Mouse (Mus musculus): ENCODE data around the gene Sgip1. TPM values are rescaled to one million over a fixed set of nuclear protein-coding genes. Genes with fewer than 3 reads are reported as not detected.

The Sgip1 gene
- total RNA-seq, 2 experiments from 2014 or later: 278 to 293 TPM

DNA sequence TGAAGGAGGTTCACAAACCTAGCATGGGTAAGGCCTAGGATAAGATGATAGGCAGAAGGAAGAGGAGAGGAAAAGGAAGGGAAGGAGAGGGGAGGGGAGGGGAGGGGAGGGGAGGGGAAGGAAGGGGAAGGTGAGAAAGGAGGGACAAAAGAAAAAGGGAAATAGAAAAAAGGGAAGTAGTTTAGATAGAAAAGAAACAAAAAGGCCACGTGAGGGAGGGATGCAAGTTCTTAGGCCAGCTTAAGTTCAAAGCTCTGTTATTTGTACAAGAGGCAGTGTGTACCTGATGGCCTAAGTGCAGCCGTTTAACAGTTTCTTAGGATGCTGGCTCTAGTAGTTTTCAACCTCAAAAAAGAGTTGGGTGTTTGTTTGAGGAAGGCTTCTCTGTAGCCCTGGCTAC is 83.4 kb downstream of the Sgip1 start:
- no peak overlapping the region for H3K27ac ChIP-seq
- H3K4me3 ChIP-seq: no peak overlapping the region
- DNase-seq (ENCODE audit: low spot score in 2 of 2): no peak
- no peak for TF ChIP-seq CTCF (conservative IDR thresholded peaks at IDR 0.05)

DNA sequence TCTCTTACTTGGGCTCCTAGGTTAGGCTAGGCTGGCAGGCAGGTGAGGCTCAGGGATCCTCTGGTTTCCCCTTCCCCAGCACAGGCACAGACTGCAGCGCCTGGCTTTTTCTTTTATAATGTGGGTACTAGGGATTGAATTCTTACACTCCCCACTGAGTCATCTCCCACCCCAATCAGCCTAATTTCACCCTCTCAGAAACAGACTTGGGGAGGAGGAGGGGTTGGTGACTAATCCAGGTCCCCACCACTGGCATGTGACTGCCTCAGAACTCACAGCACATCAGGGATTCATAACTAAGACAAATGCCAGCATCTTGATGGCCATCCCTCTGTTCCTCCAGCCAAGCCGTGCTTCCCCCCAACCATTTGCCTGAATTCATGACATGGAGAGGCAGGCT is 85.1 kb downstream of the Sgip1 start:
- Histone ChIP-seq H3K4me3 (no peak overlapping the region), H3K27ac (peak overlapping the region; percentile 23; the same call in 1 of the 2 replicates)
- peak in 1 of 2 experiments; percentile 53 for DNase-seq (ENCODE audit: low spot score in 2 of 2)
- no peak for TF ChIP-seq CTCF (conservative IDR thresholded peaks at IDR 0.05)

DNA sequence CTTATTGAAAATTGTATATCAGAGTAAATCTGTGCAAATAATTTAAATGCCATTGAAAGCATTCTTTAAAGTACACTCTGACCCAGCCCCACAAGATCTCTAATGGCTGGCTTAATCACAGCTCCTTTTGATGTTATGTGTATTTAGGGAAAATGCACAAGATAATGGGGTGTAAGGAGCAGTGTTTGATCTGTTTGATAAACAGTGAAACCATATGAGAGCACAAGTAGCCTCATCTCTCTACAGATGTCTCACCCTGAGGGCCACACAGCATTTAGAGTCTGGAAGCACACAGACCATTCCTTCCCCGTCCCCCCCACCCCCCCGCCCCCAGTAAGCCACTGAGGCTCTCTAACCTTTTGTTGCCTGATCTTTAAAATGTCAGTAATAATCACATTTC is 87.4 kb downstream of the Sgip1 start:
- no peak for DNase-seq (ENCODE audit: low spot score in 2 of 2)
- no peak for TF ChIP-seq CTCF (conservative IDR thresholded peaks at IDR 0.05)
- H3K27ac ChIP-seq: no peak overlapping the region
- no peak overlapping the region for H3K4me3 ChIP-seq

DNA sequence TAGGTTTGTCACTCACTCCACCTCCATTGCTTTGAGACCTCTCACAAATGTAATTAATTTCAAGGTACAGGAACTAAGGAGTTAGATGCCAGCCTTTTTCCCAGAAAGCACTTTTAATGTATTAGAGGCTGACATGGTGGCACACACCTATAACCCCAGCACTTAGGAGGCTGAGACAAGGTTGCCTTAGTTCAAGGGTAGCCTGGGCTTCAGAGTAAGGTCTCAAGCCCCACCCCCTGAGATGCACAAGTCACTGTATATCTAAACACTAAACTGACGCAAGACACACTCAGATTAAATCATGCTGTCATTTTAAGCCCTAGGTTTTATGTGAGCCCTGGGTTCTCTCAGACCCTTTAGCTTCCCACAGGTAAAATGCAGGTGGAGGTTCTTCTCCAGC is 92.1 kb downstream of the Sgip1 start:
- no peak for DNase-seq (ENCODE audit: low spot score in 2 of 2)
- TF ChIP-seq CTCF (conservative IDR thresholded peaks at IDR 0.05): no peak
- Histone ChIP-seq H3K4me3 (no peak overlapping the region), H3K27ac (no peak overlapping the region)

DNA sequence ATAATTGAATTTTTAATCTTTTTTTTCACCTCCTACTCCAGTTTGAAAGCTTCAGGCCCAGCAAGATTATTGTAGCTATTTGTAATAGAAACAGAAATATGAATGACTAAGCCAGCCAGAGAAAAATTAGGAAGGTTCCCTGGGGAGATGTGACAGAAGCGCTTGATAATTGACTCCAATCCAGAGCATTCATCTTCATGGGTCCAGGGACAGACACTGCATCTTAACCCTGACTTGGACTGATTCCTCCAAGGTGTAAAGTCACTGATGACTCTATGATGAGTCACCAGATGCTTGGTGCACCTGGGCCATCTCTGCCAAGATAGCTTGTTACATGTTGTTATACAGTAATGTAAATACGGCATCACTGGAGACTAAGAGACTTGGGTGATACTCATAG is 92.6 kb downstream of the Sgip1 start:
- H3K4me3 ChIP-seq: no peak overlapping the region
- H3K27ac ChIP-seq: no peak overlapping the region
- TF ChIP-seq CTCF (conservative IDR thresholded peaks at IDR 0.05): no peak
- DNase-seq (ENCODE audit: low spot score in 2 of 2): no peak

DNA sequence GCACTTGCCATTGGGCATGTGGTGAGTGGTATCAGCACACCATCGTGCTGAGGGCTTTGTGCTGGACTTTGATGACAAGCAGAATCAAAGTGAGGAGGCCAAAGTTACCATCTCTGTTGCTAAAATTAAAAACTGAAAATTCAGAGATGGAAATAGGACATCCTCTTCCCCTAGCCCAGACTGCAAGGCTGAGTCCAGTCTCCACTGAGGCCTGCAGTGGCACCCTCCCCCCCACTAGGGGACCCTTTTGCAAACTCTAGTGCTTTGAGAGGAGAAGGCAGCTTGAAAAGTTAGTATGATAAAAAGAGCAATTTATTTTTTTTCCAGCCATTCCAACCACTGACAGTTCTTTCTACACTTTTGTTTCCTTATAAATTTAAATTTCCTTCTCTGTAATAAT is 93.6 kb downstream of the Sgip1 start:
- peak; percentile 77 for TF ChIP-seq CTCF (conservative IDR thresholded peaks at IDR 0.05)
- DNase-seq (ENCODE audit: low spot score in 2 of 2): no peak
- H3K4me3 ChIP-seq: no peak overlapping the region
- no peak overlapping the region for H3K27ac ChIP-seq

DNA sequence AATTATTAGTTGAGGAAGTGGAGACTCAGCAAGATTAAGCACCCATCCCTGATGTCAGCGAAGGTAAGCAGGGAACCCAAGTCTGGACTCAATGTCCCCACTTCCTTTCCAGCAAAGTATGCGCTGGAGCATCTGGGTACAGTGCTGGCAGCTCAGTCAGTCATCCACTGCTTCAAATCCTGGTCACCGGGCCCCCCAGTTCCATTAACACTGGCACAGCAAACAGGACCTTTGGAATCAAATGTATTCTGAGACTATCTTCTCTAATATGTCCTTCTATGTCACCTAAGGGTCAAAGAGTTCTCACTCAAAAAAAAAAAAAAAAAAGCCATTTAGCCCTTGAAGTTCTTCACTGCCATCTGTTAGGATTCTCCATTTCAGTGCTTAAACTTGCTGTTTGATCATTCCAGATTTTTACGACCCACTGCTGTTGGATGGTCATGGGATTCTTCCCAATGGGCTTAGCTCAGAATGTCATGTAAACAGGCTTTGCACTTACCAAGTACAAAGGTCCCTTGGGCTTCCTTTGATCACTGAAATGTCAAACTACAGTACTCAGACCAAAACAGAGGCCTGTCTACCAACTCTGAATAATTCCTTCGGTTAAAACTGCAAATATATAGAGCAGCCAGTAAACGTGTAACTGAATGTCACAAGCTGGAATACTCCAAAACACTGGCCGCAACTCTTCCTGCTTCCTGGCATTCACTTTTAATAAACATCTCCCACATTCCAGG is 99.1 kb downstream of the Sgip1 start:
- no peak for TF ChIP-seq CTCF (conservative IDR thresholded peaks at IDR 0.05)
- Histone ChIP-seq H3K27ac (peak overlapping the region; percentile 78), H3K4me3 (no peak overlapping the region)
- DNase-seq (ENCODE audit: low spot score in 2 of 2): no peak

DNA sequence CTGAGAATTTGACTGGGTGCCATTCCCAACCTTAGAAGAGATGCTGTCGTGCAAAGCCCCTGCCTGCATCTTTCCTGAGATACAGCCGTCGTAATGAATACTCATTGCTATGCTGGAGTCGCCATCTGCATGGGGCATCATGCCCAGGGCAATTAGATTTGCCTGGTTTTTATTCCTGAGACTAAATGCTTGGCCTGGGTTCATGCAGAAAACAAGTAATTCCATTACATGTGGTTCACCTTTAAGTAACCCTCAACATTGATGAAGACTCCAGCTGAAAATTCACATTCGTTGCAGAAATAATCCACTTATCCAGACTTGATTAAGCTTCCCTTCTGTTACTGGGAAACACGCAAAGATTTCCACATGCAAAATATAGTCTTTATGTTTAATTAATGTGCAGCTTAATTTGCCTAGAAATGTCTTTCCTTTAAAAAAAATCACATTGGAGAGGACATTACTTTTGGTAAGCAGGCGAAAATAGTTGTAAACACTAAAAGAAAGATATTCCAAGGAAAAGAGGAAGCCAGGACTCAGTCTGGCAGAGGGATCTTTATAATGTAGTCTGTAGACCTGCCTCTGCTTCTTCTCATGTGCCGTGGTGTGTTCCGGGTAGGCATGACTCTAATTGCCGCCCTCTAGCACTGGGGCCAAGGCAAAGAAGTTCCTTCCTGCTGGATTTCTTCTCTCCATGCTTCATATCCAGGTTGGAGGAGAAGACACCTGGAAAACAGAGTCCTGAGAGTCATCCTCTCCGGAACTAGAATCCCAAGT is 100.0 kb downstream of the Sgip1 start:
- DNase-seq (ENCODE audit: low spot score in 2 of 2): peak; percentile 54
- H3K4me3 ChIP-seq: no peak overlapping the region
- no peak for TF ChIP-seq CTCF (conservative IDR thresholded peaks at IDR 0.05)
- H3K27ac ChIP-seq: peak overlapping the region; percentile 78

DNA sequence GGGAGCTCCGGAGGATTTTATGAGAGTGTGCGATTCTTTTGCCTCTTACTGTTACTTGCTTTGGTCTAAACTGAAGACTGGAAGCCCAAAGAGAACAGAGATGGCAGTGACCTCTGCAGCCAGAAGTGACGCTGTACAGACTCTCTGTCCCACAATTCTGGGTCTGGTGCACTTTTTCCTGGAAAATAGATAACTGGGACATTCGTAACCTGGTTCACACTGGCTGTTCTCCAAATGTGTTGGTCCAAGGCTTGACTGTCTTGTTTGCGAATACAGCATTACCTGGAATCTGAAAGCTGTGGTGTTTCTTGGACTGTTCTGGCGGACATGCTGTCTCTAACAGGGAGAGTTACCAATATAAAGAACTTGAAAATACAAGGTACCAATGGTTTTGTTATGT is 109.4 kb downstream of the Sgip1 start:
- no peak for TF ChIP-seq CTCF (conservative IDR thresholded peaks at IDR 0.05)
- DNase-seq (ENCODE audit: low spot score in 2 of 2): no peak
- Histone ChIP-seq H3K27ac (no peak overlapping the region), H3K4me3 (no peak overlapping the region)

DNA sequence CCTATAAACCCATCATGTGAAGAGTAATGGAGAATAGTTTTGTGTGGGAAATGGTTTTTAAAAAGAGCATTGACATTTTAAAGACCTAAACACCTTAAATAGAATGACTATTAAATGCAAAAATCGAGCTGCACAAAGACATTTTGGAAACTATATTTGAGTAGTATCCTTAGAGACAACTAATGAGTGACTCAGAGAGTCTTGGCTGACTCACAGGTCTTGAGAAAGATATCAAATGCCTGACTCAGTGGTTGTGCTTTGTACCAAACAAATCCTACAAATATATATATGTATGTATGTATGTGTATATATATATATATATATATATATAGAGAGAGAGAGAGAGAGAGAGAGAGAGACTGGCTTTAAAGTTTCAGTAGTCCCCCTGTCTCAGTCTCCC is 110.1 kb downstream of the Sgip1 start:
- Histone ChIP-seq H3K27ac (no peak overlapping the region), H3K4me3 (no peak overlapping the region)
- DNase-seq (ENCODE audit: low spot score in 2 of 2): no peak
- no peak for TF ChIP-seq CTCF (conservative IDR thresholded peaks at IDR 0.05)

DNA sequence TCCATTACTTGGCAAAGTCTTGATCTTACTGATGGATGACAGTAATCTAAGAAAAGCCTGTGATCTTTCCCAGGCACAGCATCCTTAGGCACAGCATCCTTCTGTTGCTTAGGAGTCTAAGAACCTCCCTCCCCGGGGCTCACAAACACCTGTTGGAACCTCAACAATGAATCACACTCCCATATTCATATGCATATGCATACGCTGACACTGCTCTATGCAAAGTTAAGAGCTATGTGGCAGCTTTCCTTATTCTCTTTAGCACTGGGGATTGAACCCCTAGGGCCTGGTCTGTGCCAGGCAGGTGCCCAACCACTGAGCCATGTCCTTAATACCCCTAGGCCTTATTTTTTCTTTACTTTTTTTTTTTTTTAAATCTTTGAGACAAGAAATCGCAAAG is 111.2 kb downstream of the Sgip1 start:
- peak in 1 of 2 experiments; percentile 47 for DNase-seq (ENCODE audit: low spot score in 2 of 2)
- TF ChIP-seq CTCF (conservative IDR thresholded peaks at IDR 0.05): no peak
- Histone ChIP-seq H3K27ac (no peak overlapping the region), H3K4me3 (no peak overlapping the region)

DNA sequence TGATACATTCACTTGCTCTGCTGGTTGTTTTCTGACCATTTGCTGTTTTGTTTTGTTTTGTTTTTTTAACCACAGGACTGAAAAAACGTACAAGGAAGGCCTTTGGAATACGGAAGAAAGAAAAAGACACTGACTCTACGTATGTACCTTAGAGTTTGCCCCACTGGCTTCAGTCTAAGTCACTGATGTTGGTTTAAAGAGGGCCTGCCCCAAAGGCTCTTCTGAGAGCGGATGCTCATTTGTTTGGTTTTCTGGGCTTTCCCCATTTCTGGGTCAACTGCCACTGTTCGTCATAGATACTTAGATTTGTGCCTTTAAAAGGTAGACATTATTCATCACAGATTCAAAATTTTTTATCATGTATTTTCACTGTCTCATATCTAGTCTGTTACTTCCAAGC is 111.7 kb downstream of the Sgip1 start:
- no peak for TF ChIP-seq CTCF (conservative IDR thresholded peaks at IDR 0.05)
- Histone ChIP-seq H3K27ac (no peak overlapping the region), H3K4me3 (no peak overlapping the region)
- DNase-seq (ENCODE audit: low spot score in 2 of 2): no peak

DNA sequence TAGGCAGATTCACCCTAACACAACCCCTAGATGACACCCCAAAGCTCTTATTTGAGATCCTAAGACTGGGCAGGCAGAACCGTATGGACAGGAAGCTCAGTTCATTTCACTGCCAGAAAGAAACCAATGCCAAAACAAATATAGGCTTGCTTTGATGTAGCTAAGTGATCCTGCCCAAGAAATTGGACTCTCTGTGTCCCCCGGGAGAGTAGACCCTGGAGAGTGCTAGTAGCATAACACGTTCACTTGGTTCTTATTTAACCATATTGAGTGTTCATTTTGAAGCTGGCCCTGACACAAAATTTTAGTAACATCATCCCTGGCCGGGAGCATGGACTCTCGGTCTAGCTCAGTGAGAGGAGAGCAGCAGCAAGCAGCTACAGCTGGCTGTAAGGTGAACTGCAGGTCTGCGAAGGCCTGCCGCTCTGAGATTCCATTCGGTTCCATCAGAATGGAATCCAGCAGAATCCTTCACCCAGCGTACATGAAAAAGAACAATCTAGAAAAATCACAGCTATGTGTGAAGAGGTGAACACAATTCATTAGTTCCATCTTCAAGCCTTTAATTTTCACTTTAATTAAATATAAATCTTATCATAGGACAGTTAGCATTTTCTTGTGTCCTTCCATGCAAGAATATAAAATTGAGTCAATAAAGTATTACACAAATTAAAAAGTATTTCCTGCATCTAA is 112.4 kb downstream of the Sgip1 start:
- no peak for TF ChIP-seq CTCF (conservative IDR thresholded peaks at IDR 0.05)
- no peak for DNase-seq (ENCODE audit: low spot score in 2 of 2)
- no peak overlapping the region for H3K4me3 ChIP-seq

More for the DNA sequence above, 112.4 kb downstream of the Sgip1 start:
- peak overlapping the region; percentile 90; the same call in 1 of the 2 replicates for H3K27ac ChIP-seq

Data from layer of hippocampus, adult 2 months (tissue).